Mouse (Mus musculus): Measurements from ENCODE around the gene P2ry6. TPM values are rescaled to one million over a fixed set of nuclear protein-coding genes. Genes with fewer than 3 reads are reported as not detected.

Gene P2ry6
- polyA plus RNA-seq, 1 experiment from 2014 or later = 2.3 TPM

GRCm38 (mm10) chr7:100995260-100995864 lies 20.9 kb upstream of the P2ry6 start:
- Histone ChIP-seq H3K9ac (ENCODE audit: low read length) (no peak overlapping the region), H3K27ac (ENCODE audit: low read depth, low read length) (no peak overlapping the region), H3K4me1 (ENCODE audit: control insufficient read depth, insufficient read depth, low read length) (no peaks in the 10 kb centered on the region), H3K4me3 (ENCODE audit: low read depth, low read length) (no peak overlapping the region), H3K27me3 (replicated peaks; ENCODE audit: control insufficient read depth, insufficient read depth, low read length) (no peaks in the 10 kb centered on the region), H3K4me2 (ENCODE audit: low read length) (no peak overlapping the region), H3K36me3 (ENCODE audit: control insufficient read depth, insufficient read depth, low read length) (no peaks in the 10 kb centered on the region), H3K9me3 (replicated peaks; ENCODE audit: control insufficient read depth, low read length) (no peaks in the 10 kb centered on the region)
- WGBS = 82% methylated on average over 7 of the region's 7 CpGs
- ATAC-seq (no peak), DNase-seq (ENCODE audit: low spot score) (no peak)

- H3K36me3 ChIP-seq (ENCODE audit: control insufficient read depth, insufficient read depth, low read length) = no peaks in the 10 kb centered on the region
- ATAC-seq = no peak
- no peaks in the 10 kb centered on the region for H3K27me3 ChIP-seq (replicated peaks; ENCODE audit: control insufficient read depth, insufficient read depth, low read length)
- H3K4me2 ChIP-seq (ENCODE audit: low read length) = no peak overlapping the region
- no peak overlapping the region for H3K27ac ChIP-seq (ENCODE audit: low read depth, low read length)
- no peak overlapping the region for H3K4me3 ChIP-seq (ENCODE audit: low read depth, low read length)
- no peak for DNase-seq (ENCODE audit: low spot score)
- H3K9me3 ChIP-seq (replicated peaks; ENCODE audit: control insufficient read depth, low read length) = no peaks in the 10 kb centered on the region
- no peak overlapping the region for H3K9ac ChIP-seq (ENCODE audit: low read length)
- H3K4me1 ChIP-seq (ENCODE audit: control insufficient read depth, insufficient read depth, low read length) = no peaks in the 10 kb centered on the region
- 49% methylated on average over 4 of the region's 4 CpGs for WGBS
These were observed 18.7 kb upstream of the P2ry6 start for GRCm38 (mm10) chr7:100993166-100993565.

GRCm38 (mm10) chr7:100991972-100992371 lies 17.5 kb upstream of the P2ry6 start:
- no peak overlapping the region for H3K9ac ChIP-seq (ENCODE audit: low read length)
- H3K27me3 ChIP-seq (replicated peaks; ENCODE audit: control insufficient read depth, insufficient read depth, low read length) = no peaks in the 10 kb centered on the region
- DNase-seq (ENCODE audit: low spot score) (no peak), ATAC-seq (no peak)
- no peak overlapping the region for H3K27ac ChIP-seq (ENCODE audit: low read depth, low read length)
- no peaks in the 10 kb centered on the region for H3K36me3 ChIP-seq (ENCODE audit: control insufficient read depth, insufficient read depth, low read length)
- no peak overlapping the region for H3K4me2 ChIP-seq (ENCODE audit: low read length)
- WGBS = 95% methylated on average over 3 of the region's 3 CpGs
- H3K4me1 ChIP-seq (ENCODE audit: control insufficient read depth, insufficient read depth, low read length) = no peaks in the 10 kb centered on the region
- no peaks in the 10 kb centered on the region for H3K9me3 ChIP-seq (replicated peaks; ENCODE audit: control insufficient read depth, low read length)
- no peak overlapping the region for H3K4me3 ChIP-seq (ENCODE audit: low read depth, low read length)

- Histone ChIP-seq H3K4me1 (ENCODE audit: control insufficient read depth, insufficient read depth, low read length) (no peaks in the 10 kb centered on the region), H3K9ac (ENCODE audit: low read length) (no peak overlapping the region), H3K4me3 (ENCODE audit: low read depth, low read length) (no peak overlapping the region), H3K4me2 (ENCODE audit: low read length) (no peak overlapping the region), H3K9me3 (replicated peaks; ENCODE audit: control insufficient read depth, low read length) (no peaks in the 10 kb centered on the region), H3K36me3 (ENCODE audit: control insufficient read depth, insufficient read depth, low read length) (no peaks in the 10 kb centered on the region), H3K27me3 (replicated peaks; ENCODE audit: control insufficient read depth, insufficient read depth, low read length) (no peaks in the 10 kb centered on the region), H3K27ac (ENCODE audit: low read depth, low read length) (no peak overlapping the region)
- DNase-seq (ENCODE audit: low spot score) (no peak), ATAC-seq (no peak)
- 18% methylated on average over 9 of the region's 9 CpGs for WGBS
These were observed 16.3 kb upstream of the P2ry6 start for GRCm38 (mm10) chr7:100990636-100991311.

- no peak overlapping the region for H3K4me2 ChIP-seq (ENCODE audit: low read length)
- no peak overlapping the region for H3K9ac ChIP-seq (ENCODE audit: low read length)
- WGBS = 18% methylated on average over 9 of the region's 9 CpGs
- 0 out of 2 replicates have a peak, but pooled peaks have one; percentile 42 for ATAC-seq
- H3K27me3 ChIP-seq (replicated peaks; ENCODE audit: control insufficient read depth, insufficient read depth, low read length) = no peaks in the 10 kb centered on the region
- no peak overlapping the region for H3K4me3 ChIP-seq (ENCODE audit: low read depth, low read length)
- H3K4me1 ChIP-seq (ENCODE audit: control insufficient read depth, insufficient read depth, low read length) = peaks cover 4% of the 10 kb centered on the region; the same call in 1 of the 2 replicates
- peak; percentile 65 for DNase-seq (ENCODE audit: low spot score)
- no peak overlapping the region for H3K27ac ChIP-seq (ENCODE audit: low read depth, low read length)
- no peaks in the 10 kb centered on the region for H3K36me3 ChIP-seq (ENCODE audit: control insufficient read depth, insufficient read depth, low read length)
- no peaks in the 10 kb centered on the region for H3K9me3 ChIP-seq (replicated peaks; ENCODE audit: control insufficient read depth, low read length)
These were observed 13.6 kb upstream of the P2ry6 start for GRCm38 (mm10) chr7:100988092-100988491.

- Histone ChIP-seq H3K9ac (ENCODE audit: low read length) (no peak overlapping the region), H3K27me3 (replicated peaks; ENCODE audit: control insufficient read depth, insufficient read depth, low read length) (no peaks in the 10 kb centered on the region), H3K36me3 (ENCODE audit: control insufficient read depth, insufficient read depth, low read length) (no peaks in the 10 kb centered on the region), H3K4me2 (ENCODE audit: low read length) (no peak overlapping the region), H3K9me3 (replicated peaks; ENCODE audit: control insufficient read depth, low read length) (no peaks in the 10 kb centered on the region), H3K27ac (ENCODE audit: low read depth, low read length) (no peak overlapping the region), H3K4me3 (ENCODE audit: low read depth, low read length) (no peak overlapping the region), H3K4me1 (ENCODE audit: control insufficient read depth, insufficient read depth, low read length) (peaks cover 4% of the 10 kb centered on the region; the same call in 1 of the 2 replicates)
- peak; percentile 19 for DNase-seq (ENCODE audit: low spot score)
- ATAC-seq = peak; percentile 71; the same call in 1 of the 2 replicates
- 36% methylated on average over 21 of the region's 21 CpGs for WGBS
These were observed 10.3 kb upstream of the P2ry6 start for GRCm38 (mm10) chr7:100984452-100985395.

GRCm38 (mm10) chr7:100979175-100979574 lies 4.7 kb upstream of the P2ry6 start:
- 43% methylated on average over 2 of the region's 2 CpGs for WGBS
- H3K4me3 ChIP-seq (ENCODE audit: low read depth, low read length) = no peak overlapping the region
- H3K27ac ChIP-seq (ENCODE audit: low read depth, low read length) = no peak overlapping the region
- no peak overlapping the region for H3K9ac ChIP-seq (ENCODE audit: low read length)
- no peaks in the 10 kb centered on the region for H3K9me3 ChIP-seq (replicated peaks; ENCODE audit: control insufficient read depth, low read length)
- peaks cover 9% of the 10 kb centered on the region for H3K27me3 ChIP-seq (replicated peaks; ENCODE audit: control insufficient read depth, insufficient read depth, low read length)
- DNase-seq (ENCODE audit: low spot score) (peak; percentile 24), ATAC-seq (no peak)
- no peak overlapping the region for H3K4me2 ChIP-seq (ENCODE audit: low read length)
- no peaks in the 10 kb centered on the region for H3K4me1 ChIP-seq (ENCODE audit: control insufficient read depth, insufficient read depth, low read length)
- no peaks in the 10 kb centered on the region for H3K36me3 ChIP-seq (ENCODE audit: control insufficient read depth, insufficient read depth, low read length)

GRCm38 (mm10) chr7:100978171-100978570 lies 3.7 kb upstream of the P2ry6 start:
- no peak for DNase-seq (ENCODE audit: low spot score)
- no peak for ATAC-seq
- H3K9ac ChIP-seq (ENCODE audit: low read length) = no peak overlapping the region
- H3K4me1 ChIP-seq (ENCODE audit: control insufficient read depth, insufficient read depth, low read length) = no peaks in the 10 kb centered on the region
- no peak overlapping the region for H3K4me2 ChIP-seq (ENCODE audit: low read length)
- H3K4me3 ChIP-seq (ENCODE audit: low read depth, low read length) = no peak overlapping the region
- H3K36me3 ChIP-seq (ENCODE audit: control insufficient read depth, insufficient read depth, low read length) = no peaks in the 10 kb centered on the region
- no peaks in the 10 kb centered on the region for H3K9me3 ChIP-seq (replicated peaks; ENCODE audit: control insufficient read depth, low read length)
- peaks cover 18% of the 10 kb centered on the region for H3K27me3 ChIP-seq (replicated peaks; ENCODE audit: control insufficient read depth, insufficient read depth, low read length)
- H3K27ac ChIP-seq (ENCODE audit: low read depth, low read length) = no peak overlapping the region
- WGBS = 86% methylated on average over 5 of the region's 5 CpGs
